Mouse (Mus musculus) lung, adult 2 months (tissue): ENCODE measurements around the gene Chek2.

ENCODE experiments used
- CTCF ChIP-seq: fragments of 200-500 bp; IDR thresholded peaks from 2 replicates; pipeline ENCODE4 v1.5.1; 2011; ENCODE audit warnings: mild to moderate bottlenecking, low read length, control low read depth; ENCODE audit not compliant: insufficient read depth
- POLR2A ChIP-seq: fragments of 200-500 bp; IDR thresholded peaks from 2 replicates; pipeline ENCODE4 v1.6.1; 2011; ENCODE audit warnings: low read depth, mild to moderate bottlenecking, control low read depth, low read length, borderline replicate concordance; ENCODE audit errors: extremely low read depth

- TF ChIP-seq CTCF (no peak), POLR2A (no peak)
Measured at GRCm38 (mm10) chr5:110841046-110841862, 1.5 kb downstream of the Chek2 start.
